Mouse (Mus musculus) neutrophil, adult 59 days (primary cell): ENCODE data around the gene Myo1d. TPM values are rescaled to one million over a fixed set of nuclear protein-coding genes. Genes with fewer than 3 reads are reported as not detected.

Experiments
- total RNA-seq, 2 experiments: library from RNA; stranded (reverse); gene quantifications; 1 replicate in 1 of 2; 2 replicates in 1 of 2; pipeline ENCODE4 v1.2.4; 2023

Myo1d gene
- total RNA-seq = 1 to 10 TPM; 7.3 to 9.8 TPM

GRCm38 (mm10) chr11:80779527-80780344 is at the start of gene Myo1d:
Myo1d (minus strand) TSS chr11:80780025.

DNA sequence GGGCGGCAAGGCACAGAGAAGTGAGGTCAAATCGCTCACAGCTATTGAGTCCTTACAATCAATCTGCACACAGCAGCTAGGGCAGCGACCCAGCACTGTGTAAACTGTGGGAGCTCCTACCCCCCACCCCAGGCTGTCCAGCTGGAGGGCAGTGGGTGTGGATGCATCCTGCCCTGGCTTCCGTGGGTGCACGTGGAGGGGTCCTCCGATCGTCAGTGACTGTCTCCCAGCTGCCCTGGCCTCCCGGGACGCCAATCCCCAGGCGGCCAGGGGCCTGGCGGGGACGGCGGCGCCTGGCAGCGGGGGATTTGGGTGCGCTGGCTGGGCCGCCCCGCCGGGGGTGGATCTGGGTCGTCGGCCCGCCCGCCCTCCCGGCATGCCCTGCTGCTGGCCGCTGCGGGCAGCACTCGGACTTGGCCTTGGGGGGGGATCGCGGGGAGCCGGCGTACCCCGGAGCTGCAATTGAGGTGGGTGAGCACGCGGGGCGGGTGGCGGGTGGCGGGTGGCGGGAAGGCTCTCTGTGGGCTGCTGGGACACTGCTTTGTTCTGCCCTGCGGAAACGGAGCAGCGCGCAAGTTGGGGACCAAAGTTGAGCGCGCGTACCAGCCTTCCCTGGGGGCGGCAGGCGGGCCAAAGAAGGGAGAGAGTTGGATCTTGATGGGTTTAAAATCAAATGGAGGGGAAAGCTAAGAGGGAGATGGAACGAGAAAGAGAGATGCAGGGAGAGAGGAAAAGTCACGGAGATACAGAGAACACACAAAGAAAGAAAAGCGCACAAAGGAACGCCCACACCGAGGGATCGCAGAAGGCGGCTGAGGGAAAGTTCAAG is 30.4 kb upstream of the Myo1d start, which contains the start of gene Tmem98:
TSS of gene Tmem98 (plus strand) at position 183 of the 829 bp plus-strand sequence.

DNA sequence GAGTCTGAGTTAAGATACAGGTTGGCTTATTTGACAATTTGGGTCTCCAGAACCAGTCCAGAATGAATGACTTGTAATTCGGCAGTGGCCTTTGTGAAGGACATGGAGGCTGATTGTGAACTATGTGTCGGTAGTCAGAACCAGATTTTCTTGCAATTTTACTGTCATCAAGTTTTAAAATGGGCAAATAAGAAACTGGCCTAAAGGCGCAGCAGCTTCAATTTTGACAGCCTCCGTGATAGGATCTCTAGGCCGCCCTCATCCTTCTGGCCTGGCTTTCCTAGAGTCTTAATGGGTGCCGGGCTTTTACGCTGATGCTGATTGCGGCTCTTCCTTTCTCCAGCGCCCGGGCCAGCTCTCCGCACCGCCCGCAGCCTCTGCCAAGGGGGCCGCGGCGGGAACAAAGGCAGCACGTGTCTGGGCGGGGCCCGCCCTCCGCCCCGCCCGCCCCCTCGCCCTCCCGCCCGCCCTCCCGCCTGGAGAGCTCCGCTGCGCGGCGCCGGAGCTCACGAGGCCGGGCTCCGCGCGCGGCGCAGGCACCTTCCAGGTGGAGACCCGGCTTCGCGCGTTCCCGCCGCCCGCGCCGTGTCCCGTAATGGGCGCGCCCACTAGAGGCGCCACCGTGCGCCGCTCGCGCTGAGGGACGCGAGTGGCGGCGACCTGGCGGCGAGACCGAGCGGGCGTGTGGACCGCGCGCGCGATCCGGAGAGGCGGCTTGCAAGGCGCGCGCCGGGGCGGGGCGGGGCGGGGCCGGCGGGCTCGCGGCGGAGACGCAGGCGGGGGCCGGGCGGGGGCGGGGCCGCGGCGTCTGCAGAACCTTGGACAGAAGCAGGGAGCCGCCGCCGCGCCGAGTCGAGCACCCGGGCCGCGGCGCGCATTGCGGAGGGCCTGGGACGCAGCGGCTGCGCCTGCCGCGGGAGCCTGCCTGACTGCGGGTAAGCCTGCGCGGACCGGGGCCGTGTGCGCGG is 303.3 kb downstream of the Myo1d start, which contains the start of gene Cdk5r1:
TSS of gene Cdk5r1 (plus strand) at position 802 of the 968 bp plus-strand sequence.

Other genes with a start within 250 kb of the Myo1d start
- gene Tmem98, start 30.1 kb upstream of the Myo1d start, total RNA-seq = under 1 TPM; 0.53 to 0.64 TPM
- not detected for gene Spaca3, start 78.3 kb upstream of the Myo1d start, total RNA-seq